Mouse (Mus musculus): ENCODE data around the gene Vps4a. TPM values are rescaled to one million over a fixed set of nuclear protein-coding genes. Genes with fewer than 3 reads are reported as not detected.
A peak's percentile ranks its signal among the peaks of the same experiment; 100 is the strongest.

Gene Vps4a
- polyA plus RNA-seq, 1 experiment from 2014 or later, result 59.6 TPM

GRCm38 (mm10) chr8:107056076-107056972, 25.3 kb downstream of the Vps4a start, which contains the start of the genes Cog8 and Nip7:
TSS of gene Cog8 (minus strand) at chr8:107056689.
TSS of gene Nip7 (plus strand) at chr8:107056877.
- Histone ChIP-seq H3K4me1 (ENCODE audit: insufficient read depth, low read depth, low read length) (peaks cover 8% of the 10 kb centered on the region; the same call in 1 of the 2 replicates), H3K4me2 (replicated peaks; ENCODE audit: low read depth, low read length) (peak within 1 kb of the TSS; percentile 89), H3K9me3 (ENCODE audit: low read length) (no peaks in the 10 kb centered on the region), H3K4me3 (ENCODE audit: low read depth, low read length) (peak within 1 kb of the TSS; percentile 79), H3K27me3 (replicated peaks; ENCODE audit: insufficient read depth, low read length) (no peaks in the 10 kb centered on the region), H3K36me3 (ENCODE audit: insufficient read depth, low read length) (peaks cover 21% of the 10 kb centered on the region; the same call in 1 of the 2 replicates), H3K27ac (ENCODE audit: low read length) (peak within 1 kb of the TSS; percentile 90), H3K9ac (replicated peaks; ENCODE audit: low read depth) (peak within 1 kb of the TSS; percentile 75)
- TF ChIP-seq CTCF (IDR thresholded peaks at IDR 0.05), result no peak
- peak; percentile 83 for TF ChIP-seq EP300 (IDR thresholded peaks at IDR 0.05)
- under 1% methylated on average over 88 of the region's 88 CpGs for WGBS
- ATAC-seq (peak; percentile 96), DNase-seq (ENCODE audit: low spot score) (peak; percentile 99)

DNA sequence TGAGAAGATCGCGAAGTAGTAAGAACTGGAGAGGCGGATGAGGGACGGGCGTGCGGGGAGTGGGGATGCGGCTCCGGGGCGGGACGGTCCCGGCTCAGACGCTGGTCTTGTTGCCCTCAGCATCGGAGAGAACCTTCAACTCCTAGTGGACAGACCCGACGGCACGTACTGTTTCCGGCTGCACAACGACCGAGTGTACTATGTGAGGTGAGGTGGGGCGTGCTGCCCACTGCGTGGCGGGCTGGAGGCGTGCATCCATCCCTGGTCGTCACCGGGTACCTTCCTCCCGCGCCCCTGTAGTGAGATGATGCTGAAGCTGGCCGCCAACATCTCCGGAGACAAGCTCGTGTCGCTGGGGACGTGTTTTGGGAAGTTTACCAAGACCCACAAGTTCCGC, 25.9 kb downstream of the Vps4a start:
- ATAC-seq (peak; percentile 45), DNase-seq (ENCODE audit: low spot score) (no peak)
- Histone ChIP-seq H3K9me3 (ENCODE audit: low read length) (no peaks in the 10 kb centered on the region), H3K27ac (ENCODE audit: low read length) (peak overlapping the region; percentile 90; the same call in 1 of the 2 replicates), H3K4me3 (ENCODE audit: low read depth, low read length) (peak overlapping the region; percentile 79), H3K4me2 (replicated peaks; ENCODE audit: low read depth, low read length) (peak overlapping the region; percentile 89), H3K9ac (replicated peaks; ENCODE audit: low read depth) (peak overlapping the region; percentile 75), H3K4me1 (ENCODE audit: insufficient read depth, low read depth, low read length) (peaks cover 8% of the 10 kb centered on the region; the same call in 1 of the 2 replicates), H3K27me3 (replicated peaks; ENCODE audit: insufficient read depth, low read length) (no peaks in the 10 kb centered on the region), H3K36me3 (ENCODE audit: insufficient read depth, low read length) (peaks cover 20% of the 10 kb centered on the region; the same call in 1 of the 2 replicates)
- 1% methylated on average over 33 of the region's 33 CpGs for WGBS
- TF ChIP-seq CTCF (IDR thresholded peaks at IDR 0.05) (peak; percentile 36; the same call in 1 of the 2 replicates), EP300 (IDR thresholded peaks at IDR 0.05) (no peak)

- WGBS, result 78% methylated on average over 1 of the region's 1 CpGs
- Histone ChIP-seq H3K4me1 (ENCODE audit: insufficient read depth, low read depth, low read length) (no peaks in the 10 kb centered on the region; the same call in 1 of the 2 replicates), H3K9ac (replicated peaks; ENCODE audit: low read depth) (no peak overlapping the region), H3K9me3 (ENCODE audit: low read length) (no peaks in the 10 kb centered on the region), H3K27me3 (replicated peaks; ENCODE audit: insufficient read depth, low read length) (no peaks in the 10 kb centered on the region), H3K27ac (ENCODE audit: low read length) (no peak overlapping the region), H3K36me3 (ENCODE audit: insufficient read depth, low read length) (peaks cover 9% of the 10 kb centered on the region; the same call in 1 of the 2 replicates), H3K4me2 (replicated peaks; ENCODE audit: low read depth, low read length) (no peak overlapping the region), H3K4me3 (ENCODE audit: low read depth, low read length) (no peak overlapping the region)
- ATAC-seq (no peak), DNase-seq (ENCODE audit: low spot score) (no peak)
- TF ChIP-seq CTCF (IDR thresholded peaks at IDR 0.05), result no peak
- no peak for TF ChIP-seq EP300 (IDR thresholded peaks at IDR 0.05)
Measured at GRCm38 (mm10) chr8:107062613-107063012, 31.6 kb downstream of the Vps4a start.

DNA sequence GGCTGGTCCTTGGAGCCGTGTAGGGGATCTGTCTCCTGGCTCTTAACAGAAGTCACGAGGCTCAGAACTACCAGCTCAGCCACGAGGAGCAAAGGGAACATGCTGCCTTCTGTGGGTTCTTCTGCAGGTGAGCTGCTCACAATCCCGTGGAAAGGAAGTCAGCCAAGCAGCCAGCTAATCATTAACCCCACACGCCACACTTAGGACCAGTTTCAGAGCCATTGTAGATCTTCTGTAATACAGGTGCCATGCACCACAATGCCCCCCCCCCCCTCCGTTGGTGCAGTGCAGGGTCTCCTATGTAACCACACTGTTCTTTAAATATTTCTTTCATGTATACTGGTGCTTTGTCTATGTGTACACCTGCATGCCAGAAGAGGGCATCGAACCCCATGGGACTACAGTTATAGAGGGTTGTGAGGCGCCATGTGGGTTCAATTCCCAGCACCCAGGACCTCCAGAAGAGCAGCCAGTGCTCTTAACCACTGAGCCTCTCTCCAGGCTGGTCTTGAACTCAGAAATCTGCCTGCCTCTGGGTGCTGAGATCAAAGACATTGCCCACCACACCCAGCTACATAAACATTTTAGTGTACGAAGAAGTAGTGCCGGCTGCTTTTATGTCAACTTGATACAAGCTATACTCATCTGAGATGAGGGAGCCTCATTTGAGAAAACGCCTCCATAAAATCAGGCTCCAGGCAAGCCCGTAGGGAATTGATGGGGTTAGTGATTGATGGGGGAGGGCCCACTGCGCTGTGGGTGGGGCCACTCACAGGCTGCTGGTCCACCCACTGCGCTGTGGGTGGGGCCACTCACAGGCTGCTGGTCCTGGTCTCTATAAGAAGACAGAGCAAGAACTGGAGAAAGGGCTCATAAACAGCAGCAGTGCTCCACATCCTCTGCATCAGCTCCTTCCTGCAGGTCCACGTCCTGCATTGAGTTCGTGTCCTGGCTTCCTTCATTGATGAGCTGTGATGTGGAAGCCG, 34.8 kb downstream of the Vps4a start, which contains the start of gene Tmed6:
Gene Tmed6 (minus strand): TSS at position 134 of the 986 bp plus-strand sequence.
- no peaks in the 10 kb centered on the region for H3K4me1 ChIP-seq (ENCODE audit: insufficient read depth, low read depth, low read length)
- no peak within 1 kb of the TSS for H3K9ac ChIP-seq (replicated peaks; ENCODE audit: low read depth)
- no peak within 1 kb of the TSS for H3K4me2 ChIP-seq (replicated peaks; ENCODE audit: low read depth, low read length)
- H3K27me3 ChIP-seq (replicated peaks; ENCODE audit: insufficient read depth, low read length), result no peaks in the 10 kb centered on the region
- 0 out of 2 replicates have a peak, but pooled peaks cover 4% of the 10 kb centered on the region for H3K36me3 ChIP-seq (ENCODE audit: insufficient read depth, low read length)
- no peak within 1 kb of the TSS for H3K4me3 ChIP-seq (ENCODE audit: low read depth, low read length)
- WGBS, result 41% methylated on average over 17 of the region's 17 CpGs
- H3K9me3 ChIP-seq (ENCODE audit: low read length), result no peaks in the 10 kb centered on the region
- TF ChIP-seq EP300 (IDR thresholded peaks at IDR 0.05), result no peak
- no peak for TF ChIP-seq CTCF (IDR thresholded peaks at IDR 0.05)
- DNase-seq (ENCODE audit: low spot score) (peak; percentile 16), ATAC-seq (peak; percentile 67)
- no peak within 1 kb of the TSS for H3K27ac ChIP-seq (ENCODE audit: low read length)

DNA sequence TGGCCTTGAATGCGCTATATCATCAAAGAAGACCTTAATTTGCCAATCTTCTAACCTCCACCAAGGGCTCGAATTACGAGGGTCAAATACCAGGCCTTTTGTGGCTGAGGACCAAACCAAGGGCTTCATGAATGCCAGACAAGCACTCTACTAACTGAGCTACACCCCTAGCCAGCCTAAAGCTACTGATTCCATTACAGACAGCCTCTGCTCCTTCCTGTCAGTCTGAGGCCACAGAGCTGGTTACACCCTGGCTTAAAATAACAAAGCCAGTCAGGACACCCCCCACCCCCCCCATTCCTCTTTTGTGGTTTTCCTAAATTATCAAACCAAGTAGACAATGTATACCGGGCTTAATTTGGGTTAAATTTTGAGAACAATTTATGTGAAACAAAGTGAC, 42.7 kb downstream of the Vps4a start:
- Histone ChIP-seq H3K36me3 (ENCODE audit: insufficient read depth, low read length) (peaks cover 32% of the 10 kb centered on the region; the same call in 1 of the 2 replicates), H3K9ac (replicated peaks; ENCODE audit: low read depth) (no peak overlapping the region), H3K4me2 (replicated peaks; ENCODE audit: low read depth, low read length) (no peak overlapping the region), H3K4me1 (ENCODE audit: insufficient read depth, low read depth, low read length) (no peaks in the 10 kb centered on the region), H3K27ac (ENCODE audit: low read length) (no peak overlapping the region), H3K27me3 (replicated peaks; ENCODE audit: insufficient read depth, low read length) (no peaks in the 10 kb centered on the region), H3K4me3 (ENCODE audit: low read depth, low read length) (no peak overlapping the region), H3K9me3 (ENCODE audit: low read length) (no peaks in the 10 kb centered on the region)
- 80% methylated on average over 4 of the region's 4 CpGs for WGBS
- DNase-seq (ENCODE audit: low spot score) (no peak), ATAC-seq (no peak)
- TF ChIP-seq CTCF (IDR thresholded peaks at IDR 0.05), result no peak
- no peak for TF ChIP-seq EP300 (IDR thresholded peaks at IDR 0.05)

Data from lung, postnatal 0 days (tissue).